Mouse (Mus musculus): ENCODE data around the gene Gm42372. TPM values are rescaled to one million over a fixed set of nuclear protein-coding genes. Genes with fewer than 3 reads are reported as not detected.
A peak's percentile ranks its signal among the peaks of the same experiment; 100 is the strongest.

Gm42372 gene
- polyA plus RNA-seq, 1 experiment from 2014 or later = 0.59 TPM

- no peak overlapping the region for H3K27ac ChIP-seq (ENCODE audit: low read length)
- no peaks in the 10 kb centered on the region for H3K36me3 ChIP-seq (ENCODE audit: control insufficient read depth, insufficient read depth, low read length)
- H3K9ac ChIP-seq (replicated peaks; ENCODE audit: low read depth, low read length) = no peak overlapping the region
- WGBS = 66% methylated on average over 6 of the region's 6 CpGs
- peaks cover 3% of the 10 kb centered on the region; the same call in 1 of the 2 replicates for H3K4me1 ChIP-seq (ENCODE audit: control insufficient read depth, insufficient read depth, low read length)
- ATAC-seq (ENCODE audit: insufficient number of reproducible peaks, insufficient read depth, low FRiP score, low read depth) = no peak
- no peak overlapping the region for H3K4me3 ChIP-seq (ENCODE audit: low read depth, low read length)
- no peaks in the 10 kb centered on the region for H3K9me3 ChIP-seq (ENCODE audit: control insufficient read depth, low read depth, low read length)
- no peaks in the 10 kb centered on the region for H3K27me3 ChIP-seq (ENCODE audit: control insufficient read depth, insufficient read depth, low read length)
- no peak overlapping the region for H3K4me2 ChIP-seq (replicated peaks; ENCODE audit: low read depth, low read length)
Observed at GRCm38 (mm10) chr7:16978173-16978572, 4.7 kb upstream of the Gm42372 start.

- no peak for ATAC-seq (ENCODE audit: insufficient number of reproducible peaks, insufficient read depth, low FRiP score, low read depth)
- Histone ChIP-seq H3K27me3 (ENCODE audit: control insufficient read depth, insufficient read depth, low read length) (no peaks in the 10 kb centered on the region), H3K9ac (replicated peaks; ENCODE audit: low read depth, low read length) (no peak overlapping the region), H3K4me3 (ENCODE audit: low read depth, low read length) (no peak overlapping the region), H3K4me1 (ENCODE audit: control insufficient read depth, insufficient read depth, low read length) (peaks cover 3% of the 10 kb centered on the region; the same call in 1 of the 2 replicates), H3K36me3 (ENCODE audit: control insufficient read depth, insufficient read depth, low read length) (no peaks in the 10 kb centered on the region), H3K27ac (ENCODE audit: low read length) (no peak overlapping the region), H3K4me2 (replicated peaks; ENCODE audit: low read depth, low read length) (no peak overlapping the region), H3K9me3 (ENCODE audit: control insufficient read depth, low read depth, low read length) (no peaks in the 10 kb centered on the region)
- 94% methylated on average over 3 of the region's 3 CpGs for WGBS
Observed at GRCm38 (mm10) chr7:16978593-16978992, 4.3 kb upstream of the Gm42372 start.

DNA sequence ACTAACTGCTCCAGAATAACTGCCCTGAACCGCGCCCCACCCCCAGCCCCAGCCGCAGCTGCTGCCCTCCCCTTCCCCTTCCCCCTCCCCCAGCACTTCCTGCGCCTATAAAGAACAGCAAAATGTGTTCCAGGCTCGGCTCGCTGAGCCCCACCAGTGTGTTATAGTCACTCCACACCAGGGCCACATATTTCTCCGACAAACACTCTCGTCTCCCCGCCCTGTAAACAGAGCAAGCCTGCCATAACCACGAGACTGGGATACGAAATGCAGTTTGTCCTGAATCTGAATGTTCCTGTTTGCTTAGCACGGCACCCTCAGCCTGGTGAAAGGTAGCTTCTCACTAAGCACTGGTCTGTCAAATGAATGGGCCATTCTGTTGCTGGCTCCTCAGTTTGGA is 2.5 kb upstream of the Gm42372 start:
- H3K4me3 ChIP-seq (ENCODE audit: low read depth, low read length) = 0 out of 2 replicates have a peak overlapping the region, but pooled peaks have one; percentile 8
- H3K9me3 ChIP-seq (ENCODE audit: control insufficient read depth, low read depth, low read length) = no peaks in the 10 kb centered on the region
- no peak overlapping the region for H3K9ac ChIP-seq (replicated peaks; ENCODE audit: low read depth, low read length)
- peak overlapping the region; percentile 76 for H3K27ac ChIP-seq (ENCODE audit: low read length)
- no peaks in the 10 kb centered on the region for H3K36me3 ChIP-seq (ENCODE audit: control insufficient read depth, insufficient read depth, low read length)
- ATAC-seq (ENCODE audit: insufficient number of reproducible peaks, insufficient read depth, low FRiP score, low read depth) = peak; percentile 67; the same call in 1 of the 2 replicates
- WGBS = 4% methylated on average over 12 of the region's 12 CpGs
- peak overlapping the region; percentile 41 for H3K4me2 ChIP-seq (replicated peaks; ENCODE audit: low read depth, low read length)
- H3K4me1 ChIP-seq (ENCODE audit: control insufficient read depth, insufficient read depth, low read length) = peaks cover 3% of the 10 kb centered on the region; the same call in 1 of the 2 replicates
- H3K27me3 ChIP-seq (ENCODE audit: control insufficient read depth, insufficient read depth, low read length) = no peaks in the 10 kb centered on the region

DNA sequence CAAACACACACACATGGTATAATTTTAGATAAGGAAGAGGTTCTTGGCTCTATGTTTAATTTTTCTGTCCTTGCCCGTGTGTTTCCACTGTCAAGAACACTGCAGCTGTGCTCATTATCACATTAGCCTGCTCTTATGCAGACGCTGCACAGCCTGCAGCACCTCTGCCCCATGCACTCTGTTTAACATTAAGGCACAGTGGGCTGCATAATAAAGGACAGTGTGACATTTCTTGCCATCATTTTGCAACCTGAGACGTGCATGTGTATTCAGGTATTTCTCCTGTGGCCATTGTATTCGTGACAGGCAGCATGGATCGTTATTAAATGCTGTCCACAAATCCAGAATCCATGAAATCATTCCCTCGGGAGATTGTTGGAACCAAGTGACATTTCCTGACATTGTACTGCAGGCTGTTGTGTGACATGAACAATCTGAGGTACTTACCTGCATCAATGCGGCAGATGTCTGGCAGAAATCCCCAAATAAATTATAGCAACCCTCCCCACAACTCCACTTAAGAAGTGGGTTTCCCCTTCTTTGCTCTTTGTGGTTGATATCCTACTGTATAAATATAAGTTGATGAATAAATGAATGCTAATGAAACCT is 4.8 kb downstream of the Gm42372 start:
- H3K4me3 ChIP-seq (ENCODE audit: low read depth, low read length) = no peak overlapping the region
- no peak for ATAC-seq (ENCODE audit: insufficient number of reproducible peaks, insufficient read depth, low FRiP score, low read depth)
- H3K27ac ChIP-seq (ENCODE audit: low read length) = peak overlapping the region; percentile 52; the same call in 1 of the 2 replicates
- 31% methylated on average over 7 of the region's 7 CpGs for WGBS
- H3K4me1 ChIP-seq (ENCODE audit: control insufficient read depth, insufficient read depth, low read length) = peaks cover 34% of the 10 kb centered on the region
- no peak overlapping the region for H3K4me2 ChIP-seq (replicated peaks; ENCODE audit: low read depth, low read length)
- no peaks in the 10 kb centered on the region for H3K36me3 ChIP-seq (ENCODE audit: control insufficient read depth, insufficient read depth, low read length)
- no peaks in the 10 kb centered on the region for H3K9me3 ChIP-seq (ENCODE audit: control insufficient read depth, low read depth, low read length)
- H3K27me3 ChIP-seq (ENCODE audit: control insufficient read depth, insufficient read depth, low read length) = no peaks in the 10 kb centered on the region
- no peak overlapping the region for H3K9ac ChIP-seq (replicated peaks; ENCODE audit: low read depth, low read length)

- Histone ChIP-seq H3K9me3 (ENCODE audit: control insufficient read depth, low read depth, low read length) (no peaks in the 10 kb centered on the region), H3K27me3 (ENCODE audit: control insufficient read depth, insufficient read depth, low read length) (no peaks in the 10 kb centered on the region), H3K4me1 (ENCODE audit: control insufficient read depth, insufficient read depth, low read length) (peaks cover 34% of the 10 kb centered on the region), H3K4me2 (replicated peaks; ENCODE audit: low read depth, low read length) (no peak overlapping the region), H3K4me3 (ENCODE audit: low read depth, low read length) (no peak overlapping the region), H3K36me3 (ENCODE audit: control insufficient read depth, insufficient read depth, low read length) (no peaks in the 10 kb centered on the region), H3K9ac (replicated peaks; ENCODE audit: low read depth, low read length) (no peak overlapping the region), H3K27ac (ENCODE audit: low read length) (peak overlapping the region; percentile 52; the same call in 1 of the 2 replicates)
- 23% methylated on average over 3 of the region's 3 CpGs for WGBS
- ATAC-seq (ENCODE audit: insufficient number of reproducible peaks, insufficient read depth, low FRiP score, low read depth) = peak; percentile 42; the same call in 1 of the 2 replicates
Observed at GRCm38 (mm10) chr7:16988405-16988804, 5.5 kb downstream of the Gm42372 start.

GRCm38 (mm10) chr7:16990006-16990744 is 7.3 kb downstream of the Gm42372 start:
- Histone ChIP-seq H3K27me3 (ENCODE audit: control insufficient read depth, insufficient read depth, low read length) (no peaks in the 10 kb centered on the region), H3K9ac (replicated peaks; ENCODE audit: low read depth, low read length) (no peak overlapping the region; the same call in 1 of the 2 replicates), H3K9me3 (ENCODE audit: control insufficient read depth, low read depth, low read length) (no peaks in the 10 kb centered on the region), H3K4me2 (replicated peaks; ENCODE audit: low read depth, low read length) (no peak overlapping the region), H3K4me3 (ENCODE audit: low read depth, low read length) (no peak overlapping the region), H3K36me3 (ENCODE audit: control insufficient read depth, insufficient read depth, low read length) (no peaks in the 10 kb centered on the region), H3K4me1 (ENCODE audit: control insufficient read depth, insufficient read depth, low read length) (peaks cover 38% of the 10 kb centered on the region), H3K27ac (ENCODE audit: low read length) (peak overlapping the region; percentile 96)
- WGBS = 30% methylated on average over 15 of the region's 15 CpGs
- ATAC-seq (ENCODE audit: insufficient number of reproducible peaks, insufficient read depth, low FRiP score, low read depth) = no peak

GRCm38 (mm10) chr7:16991681-16992450 is 9.0 kb downstream of the Gm42372 start:
- Histone ChIP-seq H3K27me3 (ENCODE audit: control insufficient read depth, insufficient read depth, low read length) (no peaks in the 10 kb centered on the region), H3K9me3 (ENCODE audit: control insufficient read depth, low read depth, low read length) (no peaks in the 10 kb centered on the region), H3K4me1 (ENCODE audit: control insufficient read depth, insufficient read depth, low read length) (peaks cover 50% of the 10 kb centered on the region), H3K27ac (ENCODE audit: low read length) (peak overlapping the region; percentile 96), H3K4me3 (ENCODE audit: low read depth, low read length) (no peak overlapping the region), H3K4me2 (replicated peaks; ENCODE audit: low read depth, low read length) (peak overlapping the region; percentile 35), H3K36me3 (ENCODE audit: control insufficient read depth, insufficient read depth, low read length) (peaks cover 2% of the 10 kb centered on the region; the same call in 1 of the 2 replicates), H3K9ac (replicated peaks; ENCODE audit: low read depth, low read length) (no peak overlapping the region)
- 29% methylated on average over 18 of the region's 18 CpGs for WGBS
- ATAC-seq (ENCODE audit: insufficient number of reproducible peaks, insufficient read depth, low FRiP score, low read depth) = peak; percentile 73; the same call in 1 of the 2 replicates

DNA sequence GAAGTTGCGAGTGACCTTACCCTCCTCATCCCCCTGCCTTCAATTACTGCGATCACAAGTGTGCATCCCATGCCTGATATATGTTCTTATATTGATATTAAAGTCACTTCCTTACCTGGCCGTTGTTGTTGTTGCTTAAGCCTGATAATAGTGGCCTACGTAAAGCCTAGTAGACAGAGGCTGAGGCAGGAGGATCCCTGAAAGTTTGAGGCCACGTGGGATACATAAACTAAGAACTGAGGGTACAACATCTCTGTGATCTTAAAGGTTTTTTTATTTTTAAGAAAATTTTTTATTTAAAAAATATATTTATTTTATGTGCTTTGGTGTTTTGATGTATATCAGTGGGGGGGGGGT is 9.5 kb downstream of the Gm42372 start, which contains the start of gene Ccdc8:
TSS of gene Ccdc8 (plus strand) at position 258 of the 357 bp plus-strand sequence.
- peaks cover 53% of the 10 kb centered on the region for H3K4me1 ChIP-seq (ENCODE audit: control insufficient read depth, insufficient read depth, low read length)
- no peak within 1 kb of the TSS for H3K9ac ChIP-seq (replicated peaks; ENCODE audit: low read depth, low read length)
- H3K4me2 ChIP-seq (replicated peaks; ENCODE audit: low read depth, low read length) = peak within 1 kb of the TSS; percentile 73
- H3K27me3 ChIP-seq (ENCODE audit: control insufficient read depth, insufficient read depth, low read length) = no peaks in the 10 kb centered on the region
- H3K36me3 ChIP-seq (ENCODE audit: control insufficient read depth, insufficient read depth, low read length) = peaks cover 5% of the 10 kb centered on the region; the same call in 1 of the 2 replicates
- H3K4me3 ChIP-seq (ENCODE audit: low read depth, low read length) = peak within 1 kb of the TSS; percentile 82
- no peaks in the 10 kb centered on the region for H3K9me3 ChIP-seq (ENCODE audit: control insufficient read depth, low read depth, low read length)
- WGBS = 89% methylated on average over 5 of the region's 5 CpGs
- H3K27ac ChIP-seq (ENCODE audit: low read length) = peak within 1 kb of the TSS; percentile 96
- ATAC-seq (ENCODE audit: insufficient number of reproducible peaks, insufficient read depth, low FRiP score, low read depth) = no peak

All from stomach, embryonic 14.5 days (tissue).